Mouse (Mus musculus) midbrain, postnatal 0 days (tissue): ENCODE measurements around the gene Gprin3. TPM values are rescaled to one million over a fixed set of nuclear protein-coding genes. Genes with fewer than 3 reads are reported as not detected.
"Not testable (repeated sequence)": the region's sequence is repeated elsewhere in the genome, so short reads cannot be mapped to it uniquely, and the experiment has no call there.

Source experiments
- ATAC-seq: fragments of 200-750 bp; cut with Nextera tagmentation; 2 replicates; pipeline ENCODE4 v1.8.0; 2017; ENCODE audit warnings: moderate number of reproducible peaks, mild to moderate bottlenecking, moderate TSS enrichment, moderate library complexity; ENCODE audit not compliant: low FRiP score
- DNase-seq: peaks from one replicate; pipeline ENCODE4 v3.0.0-alpha.2; 2015; ENCODE audit warnings: low spot score
- H3K27ac ChIP-seq: fragments of 300-500 bp; sonication (generic); 2 replicates; pipeline ENCODE4 v1.5.1; 2014; ENCODE audit warnings: low read depth, mild to moderate bottlenecking, low read length, mixed read lengths
- H3K27me3 ChIP-seq: fragments of 300-500 bp; sonication (generic); 2 replicates; pipeline ENCODE4 v1.6.1; 2014; ENCODE audit warnings: low read length, control low read depth, mixed read lengths; ENCODE audit not compliant: insufficient read depth
- H3K36me3 ChIP-seq: fragments of 300-500 bp; sonication (generic); 2 replicates; pipeline ENCODE4 v1.6.1; 2014; ENCODE audit warnings: low read length, control low read depth, mixed read lengths; ENCODE audit not compliant: insufficient read depth
- H3K4me1 ChIP-seq: fragments of 300-500 bp; sonication (generic); 2 replicates; pipeline ENCODE4 v1.6.1; 2014; ENCODE audit warnings: mild to moderate bottlenecking, control low read depth, antibody characterized with exemption, low read length, mixed read lengths; ENCODE audit not compliant: insufficient read depth
- H3K4me2 ChIP-seq: fragments of 300-500 bp; sonication (generic); 2 replicates; pipeline ENCODE4 v1.6.1; 2014; ENCODE audit warnings: low read depth, mild to moderate bottlenecking, low read length, mixed read lengths; ENCODE audit not compliant: poor library complexity, severe bottlenecking
- H3K4me3 ChIP-seq: fragments of 300-500 bp; sonication (generic); 2 replicates; pipeline ENCODE4 v1.5.1; 2014; ENCODE audit warnings: low read depth, mild to moderate bottlenecking, low read length, moderate library complexity
- H3K9ac ChIP-seq: fragments of 300-500 bp; sonication (generic); replicated peaks from 2 replicates; pipeline ENCODE4 v1.6.1; 2014; ENCODE audit warnings: mild to moderate bottlenecking, low read length, moderate library complexity, mixed read lengths; ENCODE audit not compliant: poor library complexity, severe bottlenecking
- H3K9me3 ChIP-seq: fragments of 300-500 bp; sonication (generic); 2 replicates; pipeline ENCODE4 v1.6.1; 2016; ENCODE audit warnings: low read length, control low read depth
- CTCF ChIP-seq: IDR thresholded peaks from 2 replicates; pipeline ENCODE4 v1.5.1; 2016; ENCODE audit warnings: antibody characterized with exemption, mild to moderate bottlenecking
- WGBS: fragments of 180-500 bp; shearing (Covaris S2); extraction: QIAGEN DNeasy Blood & Tissue Kit; methylation state at CpG from one replicate; pipeline ENCODE4 v1.1.7; 2014; 5-methylcytosine and 5-hydroxymethylcytosine counted together
- polyA plus RNA-seq: library from polyadenylated mRNA; unstranded; fragments of >200 nt; fragmentation: Nextera tagmentation; extraction: Ambion mirVana; gene quantifications from 2 replicates; pipeline ENCODE4 v1.2.1, GENCODE M21; 2015
- total RNA-seq: library from RNA; depleted of rRNA; stranded (reverse); fragments of >200 nt; gene quantifications from 2 replicates; pipeline ENCODE4 v1.2.3, GENCODE M21; 2014

The Gprin3 gene
- total and polyA plus RNA-seq, 2 experiments from 2014 or later, result 14.3 to 34.3 TPM

DNA sequence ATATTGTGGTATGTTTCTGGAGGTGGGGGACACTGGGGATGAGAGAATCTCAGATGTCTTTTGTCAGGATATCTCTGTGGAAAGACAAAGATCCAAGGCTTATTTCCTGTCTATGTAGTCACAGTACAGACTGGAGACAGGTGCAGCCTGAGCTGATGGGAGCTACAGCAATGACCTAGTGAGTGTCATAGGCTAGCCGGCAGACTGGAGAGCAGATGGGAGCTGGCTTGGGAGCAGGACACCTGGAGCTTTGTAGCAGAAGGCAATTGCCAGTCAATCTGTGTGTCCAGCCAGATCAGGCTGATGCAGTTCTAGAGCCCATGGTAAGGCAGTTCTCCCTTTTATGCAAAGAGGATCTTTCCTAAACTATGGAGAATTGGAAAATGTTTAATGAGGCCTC is 97.8 kb downstream of the Gprin3 start:
- Histone ChIP-seq H3K9ac (no peak overlapping the region), H3K36me3 (no peaks in the 10 kb centered on the region), H3K27ac (no peak overlapping the region), H3K27me3 (no peaks in the 10 kb centered on the region), H3K4me3 (no peak overlapping the region), H3K4me1 (no peaks in the 10 kb centered on the region), H3K4me2 (no peak overlapping the region), H3K9me3 (no peaks in the 10 kb centered on the region)
- WGBS, result 85% methylated on average over 1 of the region's 1 CpGs
- peak; percentile 79 for DNase-seq
- TF ChIP-seq CTCF, result no peak
- peak; percentile 69; the same call in 1 of the 2 replicates for ATAC-seq

DNA sequence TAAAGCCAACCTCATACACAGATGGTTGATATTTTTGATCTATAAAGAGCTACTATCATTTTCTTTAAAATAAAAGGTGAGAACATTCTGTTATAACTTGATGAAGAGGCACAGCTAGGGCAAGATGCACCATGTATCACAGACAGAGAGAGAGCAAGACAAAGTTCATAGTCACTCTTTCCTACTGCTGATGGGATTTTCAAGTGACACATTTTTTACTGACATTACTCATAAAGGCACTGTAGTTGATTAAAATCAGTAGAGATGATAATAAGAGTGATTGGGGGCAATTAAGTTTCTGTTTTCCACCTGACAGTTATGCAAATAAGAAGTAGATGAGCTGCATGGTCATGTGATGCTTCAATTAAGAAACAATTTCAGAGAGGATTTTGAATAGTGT is 110.2 kb downstream of the Gprin3 start:
- H3K9me3 ChIP-seq, result no peaks in the 10 kb centered on the region
- no peak overlapping the region for H3K4me2 ChIP-seq
- H3K27ac ChIP-seq, result no peak overlapping the region
- no peak overlapping the region for H3K4me3 ChIP-seq
- no peaks in the 10 kb centered on the region for H3K36me3 ChIP-seq
- H3K4me1 ChIP-seq, result no peaks in the 10 kb centered on the region
- no peaks in the 10 kb centered on the region for H3K27me3 ChIP-seq
- H3K9ac ChIP-seq, result no peak overlapping the region
- ATAC-seq (no peak), DNase-seq (no peak)
- no peak for TF ChIP-seq CTCF

DNA sequence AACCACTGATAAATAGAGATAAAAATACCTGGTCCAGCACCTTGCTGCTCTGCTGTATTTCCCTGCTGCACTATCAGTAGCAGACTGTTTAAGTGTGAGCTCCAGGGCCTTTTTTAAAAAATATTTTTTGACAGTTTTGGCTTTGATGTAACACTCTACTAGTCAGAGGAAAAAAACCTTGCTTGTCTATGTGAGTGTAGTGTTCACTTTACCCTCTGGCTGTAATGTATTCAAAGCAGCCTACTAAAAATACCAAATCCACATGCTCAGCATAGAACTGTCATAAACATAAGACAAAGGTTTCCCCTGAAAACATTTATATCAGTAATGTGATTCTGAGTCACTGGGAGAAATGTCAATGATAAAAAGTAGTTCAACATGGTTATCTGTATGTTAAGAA is 111.0 kb downstream of the Gprin3 start:
- Histone ChIP-seq H3K27me3 (no peaks in the 10 kb centered on the region), H3K27ac (no peak overlapping the region), H3K9me3 (no peaks in the 10 kb centered on the region), H3K9ac (no peak overlapping the region), H3K36me3 (no peaks in the 10 kb centered on the region), H3K4me2 (no peak overlapping the region), H3K4me1 (no peaks in the 10 kb centered on the region), H3K4me3 (no peak overlapping the region)
- DNase-seq (no peak), ATAC-seq (peak; percentile 69; the same call in 1 of the 2 replicates)
- TF ChIP-seq CTCF, result no peak

DNA sequence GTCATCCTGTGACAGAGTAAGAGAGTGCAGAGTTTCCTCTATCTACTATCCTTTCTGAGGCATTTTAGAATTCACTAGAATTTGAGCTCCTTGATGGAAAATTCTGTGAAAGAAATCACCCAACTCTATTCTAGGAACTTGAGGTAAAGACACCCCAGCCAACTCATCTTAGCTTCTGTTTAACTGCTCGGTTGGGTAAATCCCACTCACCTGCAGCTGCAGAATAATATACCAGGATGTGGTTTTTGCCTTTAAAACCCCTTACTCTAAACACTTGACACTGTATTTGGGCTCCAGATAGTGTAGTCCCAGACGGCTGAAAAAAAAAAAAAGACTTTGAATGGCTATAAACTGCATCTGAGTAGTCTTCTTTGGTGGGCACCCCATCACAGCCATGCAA is 112.9 kb downstream of the Gprin3 start:
- no peaks in the 10 kb centered on the region for H3K4me1 ChIP-seq
- H3K4me3 ChIP-seq, result no peak overlapping the region
- no peak for DNase-seq
- TF ChIP-seq CTCF, result no peak
- no peaks in the 10 kb centered on the region for H3K36me3 ChIP-seq
- no peaks in the 10 kb centered on the region for H3K27me3 ChIP-seq
- H3K9me3 ChIP-seq, result no peaks in the 10 kb centered on the region
- H3K9ac ChIP-seq, result no peak overlapping the region
- no peak overlapping the region for H3K27ac ChIP-seq
- H3K4me2 ChIP-seq, result no peak overlapping the region
- 64% methylated on average over 2 of the region's 2 CpGs for WGBS
- no peak for ATAC-seq

DNA sequence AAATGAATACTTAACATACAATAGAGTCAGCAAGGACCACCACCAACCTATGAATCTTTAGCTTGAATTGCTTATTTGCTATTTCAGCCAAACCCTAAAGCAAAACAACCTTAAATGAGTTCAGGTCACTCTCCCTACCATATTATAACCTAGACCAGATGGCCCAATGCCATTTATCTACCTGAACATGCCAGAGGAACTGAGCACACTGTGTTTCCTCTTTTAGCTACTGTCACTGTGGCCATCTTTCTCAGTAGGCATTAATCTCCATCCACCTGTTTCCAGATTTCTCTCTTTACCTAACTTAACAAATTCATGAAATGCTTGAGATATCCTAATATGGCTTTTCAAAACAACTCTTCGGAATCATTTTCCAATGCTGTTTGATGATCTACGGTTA is 114.9 kb downstream of the Gprin3 start:
- H3K4me1 ChIP-seq, result no peaks in the 10 kb centered on the region
- no peaks in the 10 kb centered on the region for H3K27me3 ChIP-seq
- 92% methylated on average over 2 of the region's 2 CpGs for WGBS
- no peaks in the 10 kb centered on the region for H3K9me3 ChIP-seq
- H3K4me3 ChIP-seq, result no peak overlapping the region
- no peaks in the 10 kb centered on the region for H3K36me3 ChIP-seq
- H3K27ac ChIP-seq, result no peak overlapping the region
- ATAC-seq, result no peak
- no peak for DNase-seq
- H3K4me2 ChIP-seq, result no peak overlapping the region
- no peak for TF ChIP-seq CTCF
- no peak overlapping the region for H3K9ac ChIP-seq

DNA sequence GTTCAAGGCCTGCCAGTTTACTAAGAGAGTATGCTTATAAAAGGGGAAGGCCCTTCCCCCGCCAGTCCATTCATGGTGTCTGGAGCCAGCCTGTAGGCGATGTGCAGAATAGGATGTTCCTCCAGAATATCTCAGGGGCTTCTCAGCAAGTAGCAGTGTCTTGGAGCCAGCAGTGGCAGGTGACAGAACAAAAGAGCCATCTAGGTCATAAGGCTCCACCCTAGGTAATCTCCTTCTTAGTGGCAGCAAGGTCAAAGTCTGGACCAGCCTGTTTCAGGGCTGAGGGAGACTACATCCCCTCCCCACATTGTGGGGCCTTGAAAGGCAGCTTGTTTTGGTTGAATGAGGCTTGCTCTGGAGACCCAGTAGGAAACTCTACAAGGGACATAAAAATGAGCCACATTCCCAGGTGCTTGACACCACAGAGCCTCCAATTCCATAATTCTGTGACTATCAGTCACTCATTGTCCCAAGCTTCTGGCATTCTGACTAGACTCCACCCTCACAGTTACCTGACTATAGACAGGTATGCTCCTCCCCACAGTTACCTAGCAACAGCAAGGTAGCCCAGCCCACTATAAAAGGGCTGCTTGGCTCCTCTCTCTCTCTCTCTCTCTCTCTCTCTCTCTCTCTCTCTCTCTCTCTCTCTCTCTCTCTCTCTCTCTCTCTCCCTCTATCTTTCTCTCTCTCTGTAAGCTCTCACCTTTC is 121.7 kb downstream of the Gprin3 start:
- H3K36me3 ChIP-seq, ATAC-seq, H3K9ac ChIP-seq, H3K27me3 ChIP-seq, H3K9me3 ChIP-seq, DNase-seq, H3K4me1 ChIP-seq, H3K27ac ChIP-seq, H3K4me2 ChIP-seq, H3K4me3 ChIP-seq: not testable (repeated sequence)
- WGBS, result 86% methylated on average over 2 of the region's 2 CpGs
